Mouse (Mus musculus) E14TG2a.4 (cell line): ENCODE results near the gene March4.

Experiments
- CTCF ChIP-seq: conservative IDR thresholded peaks from 2 replicates; pipeline ENCODE4 v1.5.1; 2014; ENCODE audit warnings: low read length
- POU5F1 ChIP-seq: IDR thresholded peaks from 2 replicates; pipeline ENCODE4 v1.6.1; 2014; ENCODE audit warnings: low read length, borderline replicate concordance

DNA sequence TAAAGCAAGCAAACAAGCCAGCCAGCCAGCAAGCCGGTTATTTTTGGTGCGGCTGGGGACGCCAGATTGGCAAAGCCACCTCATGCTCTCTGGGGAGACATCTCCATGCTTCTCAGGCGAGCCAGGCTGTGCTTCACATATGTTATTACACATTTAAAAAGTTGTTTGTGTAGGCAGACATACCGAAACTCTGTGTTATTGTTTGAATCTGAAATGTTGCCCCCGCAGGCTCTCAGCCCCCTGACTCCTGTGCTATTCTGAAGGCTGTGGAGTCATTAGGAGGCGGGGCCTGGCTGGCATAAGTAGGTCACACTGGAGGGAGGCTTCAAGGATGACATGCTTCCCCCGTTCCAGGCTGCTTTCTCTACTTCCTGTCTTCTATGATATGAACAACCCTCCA lies 97.6 kb downstream of the March4 start:
- no peak for TF ChIP-seq CTCF
- no peak for TF ChIP-seq POU5F1
